Mouse (Mus musculus) embryonic facial prominence, embryonic 11.5 days (tissue): ENCODE data around the gene Pcyt1a. TPM values are rescaled to one million over a fixed set of nuclear protein-coding genes. Genes with fewer than 3 reads are reported as not detected.

Source experiments
- ATAC-seq: fragments of 200-750 bp; cut with Nextera tagmentation; replicated peaks from 2 replicates; pipeline ENCODE4 v1.8.0; 2017; ENCODE audit warnings: low read depth; ENCODE audit not compliant: insufficient number of reproducible peaks, low FRiP score, low TSS enrichment
- DNase-seq: peaks from one replicate; pipeline ENCODE4 v3.0.0-alpha.2; 2015; ENCODE audit warnings: low spot score
- H3K27ac ChIP-seq: fragments of 300-500 bp; sonication (generic); replicated peaks from 2 replicates; pipeline ENCODE4 v1.5.1; 2014; ENCODE audit warnings: mild to moderate bottlenecking, low read depth, low read length, control low read depth
- H3K27me3 ChIP-seq: fragments of 300-500 bp; sonication (generic); 2 replicates; pipeline ENCODE4 v1.6.1; 2014; ENCODE audit warnings: mild to moderate bottlenecking, low read length, moderate library complexity, mixed read lengths; ENCODE audit not compliant: control insufficient read depth, insufficient read depth
- H3K36me3 ChIP-seq: fragments of 300-500 bp; sonication (generic); replicated peaks from 2 replicates; pipeline ENCODE4 v1.6.1; 2014; ENCODE audit warnings: low read depth, mild to moderate bottlenecking, low read length, moderate library complexity, mixed read lengths; ENCODE audit not compliant: control insufficient read depth, insufficient read depth
- H3K4me1 ChIP-seq: fragments of 300-500 bp; sonication (generic); 2 replicates; pipeline ENCODE4 v1.6.1; 2014; ENCODE audit warnings: low read length, mixed read lengths; ENCODE audit not compliant: control insufficient read depth, insufficient read depth
- H3K4me2 ChIP-seq: fragments of 300-500 bp; sonication (generic); 2 replicates; pipeline ENCODE4 v1.6.1; 2014; ENCODE audit warnings: low read depth, mild to moderate bottlenecking, control low read depth, low read length, moderate library complexity
- H3K4me3 ChIP-seq: fragments of 300-500 bp; sonication (generic); 2 replicates; pipeline ENCODE4 v1.5.1; 2014; ENCODE audit warnings: low read depth, low read length, control low read depth
- H3K9ac ChIP-seq: fragments of 300-500 bp; sonication (generic); replicated peaks from 2 replicates; pipeline ENCODE4 v1.6.1; 2014; ENCODE audit warnings: mild to moderate bottlenecking, control low read depth, low read length
- H3K9me3 ChIP-seq: fragments of 300-500 bp; sonication (generic); replicated peaks from 2 replicates; pipeline ENCODE4 v1.6.1; 2016; ENCODE audit warnings: mild to moderate bottlenecking, low read length, inconsistent platforms, mixed read lengths; ENCODE audit not compliant: control insufficient read depth
- WGBS: fragments of 180-500 bp; shearing (Covaris S2); extraction: QIAGEN DNeasy Blood & Tissue Kit; methylation state at CpG from one replicate; pipeline ENCODE4 v1.1.7; 2014; 5-methylcytosine and 5-hydroxymethylcytosine counted together
- polyA plus RNA-seq: library from polyadenylated mRNA; unstranded; fragments of >200 nt; fragmentation: Nextera tagmentation; extraction: Ambion mirVana; gene quantifications from 2 replicates; pipeline ENCODE4 v1.2.1, GENCODE M21; 2014

Pcyt1a gene
- polyA plus RNA-seq, 1 experiment from 2014 or later, result 36.7 TPM

- DNase-seq (no peak), ATAC-seq (no peak)
- no peak overlapping the region for H3K4me2 ChIP-seq
- no peaks in the 10 kb centered on the region; the same call in 1 of the 2 replicates for H3K36me3 ChIP-seq
- H3K27ac ChIP-seq, result 0 out of 2 replicates have a peak overlapping the region, but pooled peaks have one; percentile 25
- no peaks in the 10 kb centered on the region for H3K27me3 ChIP-seq
- 67% methylated on average over 3 of the region's 3 CpGs for WGBS
- no peaks in the 10 kb centered on the region for H3K9me3 ChIP-seq
- H3K4me1 ChIP-seq, result no peaks in the 10 kb centered on the region; the same call in 1 of the 2 replicates
- H3K9ac ChIP-seq, result no peak overlapping the region
- no peak overlapping the region for H3K4me3 ChIP-seq
Observed at GRCm38 (mm10) chr16:32396541-32396835, 34.2 kb upstream of the Pcyt1a start.

- no peak overlapping the region for H3K4me3 ChIP-seq
- 78% methylated on average over 3 of the region's 3 CpGs for WGBS
- H3K4me2 ChIP-seq, result no peak overlapping the region
- H3K27me3 ChIP-seq, result no peaks in the 10 kb centered on the region
- no peak overlapping the region for H3K9ac ChIP-seq
- ATAC-seq (no peak), DNase-seq (no peak)
- H3K4me1 ChIP-seq, result no peaks in the 10 kb centered on the region; the same call in 1 of the 2 replicates
- H3K27ac ChIP-seq, result no peak overlapping the region
- H3K9me3 ChIP-seq, result no peaks in the 10 kb centered on the region
- no peaks in the 10 kb centered on the region for H3K36me3 ChIP-seq
Observed at GRCm38 (mm10) chr16:32398206-32398605, 32.5 kb upstream of the Pcyt1a start.

DNA sequence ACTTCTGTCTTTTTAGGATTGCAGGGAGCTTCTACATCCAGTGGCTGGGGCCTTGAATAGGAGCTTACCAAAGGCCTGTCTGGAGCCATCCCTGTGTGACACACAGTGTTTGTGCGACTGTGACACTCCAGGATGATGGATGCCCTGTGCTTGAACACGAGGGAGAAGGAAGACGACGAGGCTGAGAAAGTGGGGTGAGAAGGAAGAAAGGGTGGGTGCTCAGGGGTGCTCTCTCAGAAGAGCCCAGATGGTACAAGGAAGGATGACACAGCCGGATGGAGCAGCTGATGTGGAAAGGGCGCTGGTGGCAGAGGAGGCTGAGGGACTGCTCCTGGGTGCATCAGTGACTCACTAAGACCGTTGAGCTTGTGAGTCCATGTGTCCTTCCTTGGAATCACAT, 30.5 kb upstream of the Pcyt1a start, which contains the start of gene Tm4sf19:
Tm4sf19 (plus strand) TSS at position 240 of the 400 bp plus-strand sequence.
- no peak within 1 kb of the TSS for H3K4me3 ChIP-seq
- H3K36me3 ChIP-seq, result no peaks in the 10 kb centered on the region
- no peaks in the 10 kb centered on the region; the same call in 1 of the 2 replicates for H3K4me1 ChIP-seq
- DNase-seq (no peak), ATAC-seq (no peak)
- no peaks in the 10 kb centered on the region for H3K27me3 ChIP-seq
- H3K27ac ChIP-seq, result no peak within 1 kb of the TSS
- no peak within 1 kb of the TSS for H3K9ac ChIP-seq
- no peaks in the 10 kb centered on the region for H3K9me3 ChIP-seq
- 87% methylated on average over 7 of the region's 7 CpGs for WGBS
- no peak within 1 kb of the TSS for H3K4me2 ChIP-seq

- WGBS, result 65% methylated on average over 9 of the region's 9 CpGs
- H3K4me1 ChIP-seq, result no peaks in the 10 kb centered on the region
- no peaks in the 10 kb centered on the region for H3K27me3 ChIP-seq
- ATAC-seq, result no peak
- DNase-seq, result no peak
- no peak overlapping the region for H3K4me3 ChIP-seq
- H3K9ac ChIP-seq, result no peak overlapping the region
- no peaks in the 10 kb centered on the region for H3K36me3 ChIP-seq
- no peak overlapping the region for H3K4me2 ChIP-seq
- no peaks in the 10 kb centered on the region for H3K9me3 ChIP-seq
- no peak overlapping the region for H3K27ac ChIP-seq
Observed at GRCm38 (mm10) chr16:32401335-32401965, 29.3 kb upstream of the Pcyt1a start.

- 85% methylated on average over 3 of the region's 3 CpGs for WGBS
- Histone ChIP-seq H3K36me3 (no peaks in the 10 kb centered on the region), H3K4me2 (no peak overlapping the region), H3K27ac (no peak overlapping the region), H3K9ac (no peak overlapping the region), H3K27me3 (no peaks in the 10 kb centered on the region), H3K9me3 (no peaks in the 10 kb centered on the region), H3K4me1 (no peaks in the 10 kb centered on the region), H3K4me3 (no peak overlapping the region)
- ATAC-seq (no peak), DNase-seq (no peak)
Observed at GRCm38 (mm10) chr16:32402818-32403217, 27.9 kb upstream of the Pcyt1a start.

DNA sequence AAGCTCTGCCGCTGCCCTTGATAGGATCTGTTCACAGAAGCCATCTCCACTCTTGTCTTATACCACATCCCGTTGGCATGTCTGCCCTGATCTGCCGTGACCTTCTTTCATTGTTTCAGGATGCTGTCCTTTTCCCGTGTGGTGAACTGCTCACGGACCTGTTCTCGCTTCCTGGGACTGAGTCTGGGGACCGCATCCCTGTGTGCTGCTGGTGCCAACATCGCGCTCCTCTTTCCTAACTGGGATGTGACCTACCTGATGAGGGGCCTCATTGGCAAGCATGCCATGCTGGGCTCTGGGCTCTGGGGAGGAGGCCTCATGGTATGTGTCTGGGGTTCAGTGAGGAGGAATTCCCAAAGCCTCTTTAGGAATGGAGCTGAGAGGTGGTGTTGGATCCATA, 25.0 kb upstream of the Pcyt1a start:
- 85% methylated on average over 9 of the region's 9 CpGs for WGBS

DNA sequence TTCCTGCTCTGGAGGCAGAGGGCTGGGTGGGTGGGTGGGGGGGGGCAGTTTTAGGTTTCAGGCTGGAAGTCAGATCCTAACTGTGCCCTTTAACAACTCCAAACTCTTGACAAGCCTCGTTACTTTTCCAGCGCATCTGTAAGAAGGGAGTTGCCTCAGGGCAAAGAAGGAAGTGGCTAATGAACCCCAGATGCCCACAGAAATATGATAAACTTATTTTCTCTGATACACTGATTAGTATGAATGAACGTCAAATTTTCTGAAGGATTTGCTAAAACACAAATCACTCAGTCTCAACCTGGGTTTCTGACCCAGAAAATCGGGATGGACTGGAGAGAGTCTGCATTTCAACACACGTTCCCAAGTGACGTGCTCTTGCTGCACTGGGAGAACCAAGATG, 24.1 kb upstream of the Pcyt1a start:
- DNase-seq, result peak; percentile 74
- Histone ChIP-seq H3K4me1 (no peaks in the 10 kb centered on the region), H3K9ac (no peak overlapping the region), H3K4me3 (no peak overlapping the region), H3K36me3 (no peaks in the 10 kb centered on the region), H3K9me3 (no peaks in the 10 kb centered on the region), H3K27me3 (no peaks in the 10 kb centered on the region), H3K4me2 (no peak overlapping the region), H3K27ac (no peak overlapping the region)
- no peak for ATAC-seq
- 33% methylated on average over 6 of the region's 6 CpGs for WGBS

More for the DNA sequence above, 25.0 kb upstream of the Pcyt1a start:
- H3K4me1 ChIP-seq, result no peaks in the 10 kb centered on the region
- DNase-seq (no peak), ATAC-seq (no peak)
- no peak overlapping the region for H3K4me2 ChIP-seq
- H3K9ac ChIP-seq, result no peak overlapping the region
- no peaks in the 10 kb centered on the region for H3K9me3 ChIP-seq
- no peak overlapping the region for H3K4me3 ChIP-seq
- no peaks in the 10 kb centered on the region for H3K36me3 ChIP-seq
- H3K27me3 ChIP-seq, result no peaks in the 10 kb centered on the region
- no peak overlapping the region for H3K27ac ChIP-seq

GRCm38 (mm10) chr16:32407730-32408129, 23.0 kb upstream of the Pcyt1a start:
- no peak overlapping the region for H3K4me2 ChIP-seq
- ATAC-seq (no peak), DNase-seq (no peak)
- no peaks in the 10 kb centered on the region for H3K9me3 ChIP-seq
- WGBS, result 86% methylated on average over 10 of the region's 10 CpGs
- no peaks in the 10 kb centered on the region for H3K27me3 ChIP-seq
- H3K36me3 ChIP-seq, result no peaks in the 10 kb centered on the region
- no peaks in the 10 kb centered on the region for H3K4me1 ChIP-seq
- no peak overlapping the region for H3K9ac ChIP-seq
- no peak overlapping the region for H3K4me3 ChIP-seq
- H3K27ac ChIP-seq, result no peak overlapping the region
